Mouse (Mus musculus): ENCODE measurements around the gene Entpd1. TPM values are rescaled to one million over a fixed set of nuclear protein-coding genes. Genes with fewer than 3 reads are reported as not detected.

Gene Entpd1
- total and polyA plus RNA-seq, 3 experiments, result not detected

DNA sequence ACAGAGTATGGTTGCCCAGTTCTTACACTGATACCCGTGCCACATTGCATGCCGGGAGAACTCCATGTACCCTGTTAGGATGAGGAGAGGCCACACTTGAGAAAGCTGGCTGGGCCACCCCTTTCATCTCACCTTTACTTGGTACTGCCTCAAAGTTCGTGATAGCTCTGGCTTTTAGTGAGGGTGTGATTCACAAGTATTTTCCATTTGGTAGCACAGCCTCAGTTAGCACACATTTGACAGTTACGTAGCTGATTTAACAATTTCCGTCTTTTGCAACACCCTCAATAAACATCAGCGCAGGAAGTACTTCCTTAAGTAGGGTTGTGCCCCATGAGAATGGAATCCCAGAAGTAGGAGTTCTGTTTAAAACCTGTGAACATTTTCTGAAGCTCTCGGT, 53.6 kb downstream of the Entpd1 start:
- H3K9ac ChIP-seq (ENCODE audit: control insufficient read depth, low read depth, low read length, poor library complexity, severe bottlenecking), result no peak overlapping the region
- peaks cover 3% of the 10 kb centered on the region in 2 experiments; a peak in 1 of 4 replicates for H3K27me3 ChIP-seq (ENCODE audit: control insufficient read depth in 1 of 2, insufficient read depth in 2 of 2, low read length in 2 of 2)
- no peak overlapping the region for H3K4me3 ChIP-seq (ENCODE audit: control insufficient read depth in 1 of 2, insufficient read depth in 1 of 2, low read depth in 2 of 2, low read length in 2 of 2)
- TF ChIP-seq NRF1 (IDR thresholded peaks at IDR 0.05; ENCODE audit: insufficient read depth, low read depth, low read length, poor library complexity, severe bottlenecking) (no peak), MXI1 (IDR thresholded peaks at IDR 0.05; ENCODE audit: low read depth, low read length) (no peak), RAD21 (IDR thresholded peaks at IDR 0.05; ENCODE audit: low read depth, low read length) (no peak), RCOR1 (IDR thresholded peaks at IDR 0.05; ENCODE audit: low read depth, low read length) (no peak), SIN3A (IDR thresholded peaks at IDR 0.05; ENCODE audit: low read length) (no peak), BHLHE40 (IDR thresholded peaks at IDR 0.05; ENCODE audit: borderline replicate concordance, low read depth, low read length) (no peak), KAT2A (conservative IDR thresholded peaks at IDR 0.05; ENCODE audit: low read depth, low read length) (no peak), TCF12 (IDR thresholded peaks at IDR 0.05; ENCODE audit: low read depth, low read length) (no peak), GATA1 (IDR thresholded peaks at IDR 0.05; ENCODE audit: low read depth, low read length) (no peak), CHD2 (IDR thresholded peaks at IDR 0.05; ENCODE audit: low read length) (no peak), POLR2A (IDR thresholded peaks at IDR 0.05; ENCODE audit: control insufficient read depth in 1 of 2, insufficient read depth in 1 of 2, low read depth in 1 of 2, low read length in 2 of 2, poor library complexity in 1 of 2) (no peak), MAX (IDR thresholded peaks at IDR 0.05; ENCODE audit: low read length) (no peak), POLR2AphosphoS2 (IDR thresholded peaks at IDR 0.05; ENCODE audit: low read length) (no peak), TBP (IDR thresholded peaks at IDR 0.05; ENCODE audit: low read depth, low read length) (no peak), USF1 (IDR thresholded peaks at IDR 0.05; ENCODE audit: low read depth, low read length) (no peak), ZC3H11A (IDR thresholded peaks at IDR 0.05; ENCODE audit: low read depth, low read length) (no peak), ZKSCAN1 (IDR thresholded peaks at IDR 0.05; ENCODE audit: low read depth, low read length) (no peak), GABPA (IDR thresholded peaks at IDR 0.05; ENCODE audit: low read depth, low read length) (no peak), MAZ (IDR thresholded peaks at IDR 0.05; ENCODE audit: low read depth, low read length) (no peak)
- DNase-seq (ENCODE audit: low read depth, low spot score), result no peak
- H3K79me2 ChIP-seq (ENCODE audit: control insufficient read depth, insufficient read depth, low read length, poor library complexity), result no peaks in the 10 kb centered on the region
- H3K9me3 ChIP-seq (replicated peaks; ENCODE audit: insufficient read depth, low read length), result no peaks in the 10 kb centered on the region
- H3K36me3 ChIP-seq (ENCODE audit: control insufficient read depth in 1 of 2, insufficient read depth in 2 of 2, low read length in 2 of 2), result no peaks in the 10 kb centered on the region
- no peak overlapping the region for H3K27ac ChIP-seq (ENCODE audit: control insufficient read depth, low read depth, low read length)
- H3K4me1 ChIP-seq (ENCODE audit: control insufficient read depth in 1 of 2, insufficient read depth in 2 of 2, low read length in 2 of 2), result no peaks in the 10 kb centered on the region

DNA sequence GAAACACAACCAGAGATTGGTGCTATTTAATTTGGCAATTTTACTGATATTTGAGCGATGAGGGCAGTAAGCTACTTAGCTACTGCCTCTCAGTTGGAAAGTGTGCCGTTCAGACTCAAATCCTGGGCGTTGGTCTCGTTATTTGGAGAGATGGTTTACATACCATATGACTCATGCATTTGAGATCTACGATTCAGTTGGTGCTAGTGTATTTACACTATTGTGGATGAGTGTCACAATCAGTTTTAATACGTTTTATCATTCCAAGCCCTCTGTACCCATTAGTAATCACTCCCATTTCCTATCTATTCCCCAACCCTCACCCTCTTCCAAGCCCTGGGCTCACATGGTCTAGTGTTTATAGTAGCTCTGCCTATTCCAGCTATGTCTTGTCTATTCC, 54.9 kb downstream of the Entpd1 start:
- H3K4me1 ChIP-seq (ENCODE audit: control insufficient read depth in 1 of 2, insufficient read depth in 2 of 2, low read length in 2 of 2), result no peaks in the 10 kb centered on the region
- H3K27me3 ChIP-seq (ENCODE audit: control insufficient read depth in 1 of 2, insufficient read depth in 2 of 2, low read length in 2 of 2), result peaks cover 3 to 5% of the 10 kb centered on the region in 2 experiments; a peak in 2 of 4 replicates
- no peak overlapping the region for H3K9ac ChIP-seq (ENCODE audit: control insufficient read depth, low read depth, low read length, poor library complexity, severe bottlenecking)
- no peak overlapping the region for H3K27ac ChIP-seq (ENCODE audit: control insufficient read depth, low read depth, low read length)
- no peak for TF ChIP-seq CHD2 (IDR thresholded peaks at IDR 0.05; ENCODE audit: low read length)
- TF ChIP-seq POLR2AphosphoS2 (IDR thresholded peaks at IDR 0.05; ENCODE audit: low read length), result no peak
- no peak for TF ChIP-seq KAT2A (conservative IDR thresholded peaks at IDR 0.05; ENCODE audit: low read depth, low read length)
- TF ChIP-seq USF1 (IDR thresholded peaks at IDR 0.05; ENCODE audit: low read depth, low read length), result no peak
- no peak for TF ChIP-seq MYB (IDR thresholded peaks at IDR 0.05; ENCODE audit: low read depth, low read length)
- TF ChIP-seq SIN3A (IDR thresholded peaks at IDR 0.05; ENCODE audit: low read length), result no peak
- no peak for TF ChIP-seq NELFE (IDR thresholded peaks at IDR 0.05; ENCODE audit: low read depth, low read length)
- no peak for TF ChIP-seq MAFK (IDR thresholded peaks at IDR 0.05; ENCODE audit: borderline replicate concordance, low read depth, low read length)
- no peak for TF ChIP-seq POLR2AphosphoS5 (IDR thresholded peaks at IDR 0.05; ENCODE audit: borderline replicate concordance, low read depth, low read length)
- no peak for TF ChIP-seq TBP (IDR thresholded peaks at IDR 0.05; ENCODE audit: low read depth, low read length)
- TF ChIP-seq E2F4 (IDR thresholded peaks at IDR 0.05; ENCODE audit: borderline replicate concordance, low read depth, low read length), result no peak
- H3K36me3 ChIP-seq (ENCODE audit: control insufficient read depth in 1 of 2, insufficient read depth in 2 of 2, low read length in 2 of 2), result no peaks in the 10 kb centered on the region
- H3K4me3 ChIP-seq (ENCODE audit: control insufficient read depth in 1 of 2, insufficient read depth in 1 of 2, low read depth in 2 of 2, low read length in 2 of 2), result no peak overlapping the region
- H3K9me3 ChIP-seq (replicated peaks; ENCODE audit: insufficient read depth, low read length), result no peaks in the 10 kb centered on the region
- H3K79me2 ChIP-seq (ENCODE audit: control insufficient read depth, insufficient read depth, low read length, poor library complexity), result no peaks in the 10 kb centered on the region
- DNase-seq (ENCODE audit: low read depth, low spot score), result no peak
